Mouse (Mus musculus) limb, embryonic 14.5 days (tissue): ENCODE results near the gene Lhx8. TPM values are rescaled to one million over a fixed set of nuclear protein-coding genes. Genes with fewer than 3 reads are reported as not detected.

Source experiments
- ATAC-seq: fragments of 200-750 bp; cut with Nextera tagmentation; 2 replicates; pipeline ENCODE4 v1.8.0; 2017; ENCODE audit warnings: low read depth, moderate number of reproducible peaks, moderate TSS enrichment; ENCODE audit not compliant: low FRiP score
- DNase-seq: peaks from one replicate; pipeline ENCODE4 v3.0.0-alpha.2; 2015; ENCODE audit warnings: low spot score
- H3K27ac ChIP-seq: fragments of 300-500 bp; sonication (generic); replicated peaks from 2 replicates; pipeline ENCODE4 v1.5.1; 2014; ENCODE audit warnings: low read depth, mild to moderate bottlenecking, low read length, moderate library complexity, mixed read lengths
- H3K27me3 ChIP-seq: fragments of 300-500 bp; sonication (generic); 2 replicates; pipeline ENCODE4 v1.6.1; 2014; ENCODE audit warnings: low read length, mixed read lengths; ENCODE audit not compliant: control insufficient read depth, insufficient read depth
- H3K36me3 ChIP-seq: fragments of 300-500 bp; sonication (generic); 2 replicates; pipeline ENCODE4 v1.6.1; 2014; ENCODE audit warnings: mild to moderate bottlenecking, low read length, moderate library complexity, mixed read lengths; ENCODE audit not compliant: control insufficient read depth, insufficient read depth
- H3K4me1 ChIP-seq: fragments of 300-500 bp; sonication (generic); 2 replicates; pipeline ENCODE4 v1.6.1; 2014; ENCODE audit warnings: antibody characterized with exemption, low read length, mixed read lengths; ENCODE audit not compliant: control insufficient read depth, insufficient read depth
- H3K4me2 ChIP-seq: fragments of 300-500 bp; sonication (generic); replicated peaks from 2 replicates; pipeline ENCODE4 v1.6.1; 2014; ENCODE audit warnings: low read depth, mild to moderate bottlenecking, low read length, moderate library complexity; ENCODE audit not compliant: severe bottlenecking
- H3K4me3 ChIP-seq: fragments of 300-500 bp; sonication (generic); replicated peaks from 2 replicates; pipeline ENCODE4 v1.5.1; 2014; ENCODE audit warnings: low read length
- H3K9ac ChIP-seq: fragments of 300-500 bp; sonication (generic); 2 replicates; pipeline ENCODE4 v1.6.1; 2014; ENCODE audit warnings: mild to moderate bottlenecking, low read depth, low read length, moderate library complexity; ENCODE audit not compliant: severe bottlenecking
- H3K9me3 ChIP-seq: fragments of 300-500 bp; sonication (generic); 2 replicates; pipeline ENCODE4 v1.6.1; 2016; ENCODE audit warnings: low read length; ENCODE audit not compliant: control insufficient read depth
- POLR2A ChIP-seq: fragments of 200-500 bp; IDR thresholded peaks from 2 replicates; pipeline ENCODE4 v1.8.0; 2012; ENCODE audit warnings: inconsistent platforms, mild to moderate bottlenecking, moderate library complexity, borderline replicate concordance; ENCODE audit not compliant: insufficient read depth, insufficient read length; ENCODE audit errors: extremely low read depth
- WGBS: fragments of 180-500 bp; shearing (Covaris S2); extraction: QIAGEN DNeasy Blood & Tissue Kit; methylation state at CpG from one replicate; pipeline ENCODE4 v1.1.7; 2014; 5-methylcytosine and 5-hydroxymethylcytosine counted together
- polyA plus RNA-seq, 2 experiments: library from polyadenylated mRNA; depleted of rRNA in 1 of 2; stranded (reverse) in 1 of 2; unstranded in 1 of 2; fragments of >200 nt; fragmentation: Nextera tagmentation in 1 of 2; extraction: Ambion mirVana in 1 of 2; gene quantifications; 2 replicates each; pipeline versions ENCODE4 v1.2.1 to v1.2.3; 2012 to 2014

Lhx8 gene
- polyA plus RNA-seq, 2 experiments: 2.2 to 2.9 TPM

GRCm38 (mm10) chr3:154298490-154298889 is 32.0 kb downstream of the Lhx8 start:
- Histone ChIP-seq H3K4me2 (no peak overlapping the region), H3K4me1 (no peaks in the 10 kb centered on the region)
- no peak for DNase-seq

GRCm38 (mm10) chr3:154297499-154297898 is 33.0 kb downstream of the Lhx8 start:
- 50% methylated on average over 6 of the region's 6 CpGs for WGBS
- no peaks in the 10 kb centered on the region for H3K36me3 ChIP-seq
- TF ChIP-seq POLR2A: no peak
- no peak overlapping the region for H3K27ac ChIP-seq
- 0 out of 2 replicates have a peak, but pooled peaks cover 8% of the 10 kb centered on the region for H3K27me3 ChIP-seq
- H3K4me1 ChIP-seq: no peaks in the 10 kb centered on the region
- H3K4me3 ChIP-seq: no peak overlapping the region
- no peaks in the 10 kb centered on the region for H3K9me3 ChIP-seq
- ATAC-seq: no peak
- no peak for DNase-seq
- no peak overlapping the region for H3K4me2 ChIP-seq
- no peak overlapping the region for H3K9ac ChIP-seq

More at GRCm38 (mm10) chr3:154298490-154298889, 32.0 kb downstream of the Lhx8 start:
- H3K9ac ChIP-seq: no peak overlapping the region
- no peaks in the 10 kb centered on the region for H3K9me3 ChIP-seq
- no peak for ATAC-seq
- no peak for TF ChIP-seq POLR2A
- H3K36me3 ChIP-seq: no peaks in the 10 kb centered on the region
- H3K27me3 ChIP-seq: no peaks in the 10 kb centered on the region
- H3K4me3 ChIP-seq: no peak overlapping the region
- H3K27ac ChIP-seq: no peak overlapping the region

GRCm38 (mm10) chr3:154294924-154295834 is 35.3 kb downstream of the Lhx8 start:
- ATAC-seq (peak; percentile 74; the same call in 1 of the 2 replicates), DNase-seq (peak; percentile 52)
- no peak overlapping the region for H3K4me3 ChIP-seq
- H3K4me2 ChIP-seq: no peak overlapping the region
- H3K4me1 ChIP-seq: no peaks in the 10 kb centered on the region
- 0 out of 2 replicates have a peak, but pooled peaks cover 9% of the 10 kb centered on the region for H3K27me3 ChIP-seq
- H3K36me3 ChIP-seq: no peaks in the 10 kb centered on the region
- H3K9me3 ChIP-seq: no peaks in the 10 kb centered on the region
- no peak overlapping the region for H3K9ac ChIP-seq
- WGBS: 60% methylated on average over 17 of the region's 17 CpGs
- TF ChIP-seq POLR2A: no peak
- H3K27ac ChIP-seq: no peak overlapping the region

GRCm38 (mm10) chr3:154293839-154294490 is 36.5 kb downstream of the Lhx8 start:
- Histone ChIP-seq H3K27ac (no peak overlapping the region), H3K9ac (no peak overlapping the region), H3K27me3 (0 out of 2 replicates have a peak, but pooled peaks cover 9% of the 10 kb centered on the region), H3K36me3 (no peaks in the 10 kb centered on the region), H3K9me3 (no peaks in the 10 kb centered on the region), H3K4me3 (no peak overlapping the region), H3K4me1 (no peaks in the 10 kb centered on the region), H3K4me2 (no peak overlapping the region)
- DNase-seq (no peak), ATAC-seq (no peak)
- 79% methylated on average over 9 of the region's 9 CpGs for WGBS
- TF ChIP-seq POLR2A: no peak

GRCm38 (mm10) chr3:154292126-154292525 is 38.3 kb downstream of the Lhx8 start:
- H3K36me3 ChIP-seq: no peaks in the 10 kb centered on the region
- ATAC-seq: no peak
- no peak overlapping the region for H3K9ac ChIP-seq
- DNase-seq: no peak
- H3K9me3 ChIP-seq: no peaks in the 10 kb centered on the region
- no peak for TF ChIP-seq POLR2A
- H3K27me3 ChIP-seq: 0 out of 2 replicates have a peak, but pooled peaks cover 9% of the 10 kb centered on the region
- H3K4me1 ChIP-seq: no peaks in the 10 kb centered on the region
- no peak overlapping the region for H3K4me3 ChIP-seq
- WGBS: 70% methylated on average over 5 of the region's 5 CpGs
- H3K27ac ChIP-seq: no peak overlapping the region
- H3K4me2 ChIP-seq: no peak overlapping the region
